Mouse (Mus musculus) olfactory bulb, adult 2 months (tissue): Measurements from ENCODE around the gene C8b. TPM values are rescaled to one million over a fixed set of nuclear protein-coding genes. Genes with fewer than 3 reads are reported as not detected.

Experiments
- H3K27ac ChIP-seq: fragments of 200-500 bp; 2 replicates; pipeline ENCODE4 v1.5.1; 2012; ENCODE audit warnings: low read depth, low read length; ENCODE audit not compliant: insufficient read depth
- H3K4me1 ChIP-seq: fragments of 200-500 bp; 2 replicates; pipeline ENCODE4 v1.6.1; 2012; ENCODE audit warnings: low read length; ENCODE audit not compliant: control insufficient read depth, insufficient read depth
- H3K4me3 ChIP-seq: fragments of 200-500 bp; 2 replicates; pipeline ENCODE4 v1.5.1; 2012; ENCODE audit warnings: mild to moderate bottlenecking, low read depth, low read length, moderate library complexity; ENCODE audit not compliant: insufficient read depth
- CTCF ChIP-seq: fragments of 200-500 bp; IDR thresholded peaks from 2 replicates; pipeline ENCODE4 v1.5.1; 2012; ENCODE audit warnings: low read depth, mild to moderate bottlenecking, low read length, moderate library complexity; ENCODE audit not compliant: insufficient read depth
- POLR2A ChIP-seq: fragments of 200-500 bp; IDR thresholded peaks from 2 replicates; pipeline ENCODE4 v1.6.1; 2012; ENCODE audit warnings: mild to moderate bottlenecking, low read depth, low read length, moderate library complexity; ENCODE audit not compliant: insufficient read depth
- WGBS: fragments of 180-500 bp; shearing (Covaris S2); methylation state at CpG from one replicate; pipeline ENCODE4 v1.1.7; 2018; 5-methylcytosine and 5-hydroxymethylcytosine counted together
- polyA plus RNA-seq: library from polyadenylated mRNA; stranded (reverse); fragments of >200 nt; gene quantifications from 2 replicates; pipeline ENCODE4 v1.2.4, GENCODE M21; 2012; ENCODE audit warnings: low replicate concordance; ENCODE audit not compliant: missing spikeins, insufficient read depth, insufficient read length

C8b gene
- polyA plus RNA-seq, 1 experiment = not detected

GRCm38 (mm10) chr4:104823597-104824101 is 57.5 kb downstream of the C8b start:
- TF ChIP-seq POLR2A = no peak
- no peak for TF ChIP-seq CTCF
- Histone ChIP-seq H3K4me3 (no peak overlapping the region), H3K27ac (no peak overlapping the region), H3K4me1 (peaks cover 15% of the 10 kb centered on the region)
- 87% methylated on average over 4 of the region's 4 CpGs for WGBS

DNA sequence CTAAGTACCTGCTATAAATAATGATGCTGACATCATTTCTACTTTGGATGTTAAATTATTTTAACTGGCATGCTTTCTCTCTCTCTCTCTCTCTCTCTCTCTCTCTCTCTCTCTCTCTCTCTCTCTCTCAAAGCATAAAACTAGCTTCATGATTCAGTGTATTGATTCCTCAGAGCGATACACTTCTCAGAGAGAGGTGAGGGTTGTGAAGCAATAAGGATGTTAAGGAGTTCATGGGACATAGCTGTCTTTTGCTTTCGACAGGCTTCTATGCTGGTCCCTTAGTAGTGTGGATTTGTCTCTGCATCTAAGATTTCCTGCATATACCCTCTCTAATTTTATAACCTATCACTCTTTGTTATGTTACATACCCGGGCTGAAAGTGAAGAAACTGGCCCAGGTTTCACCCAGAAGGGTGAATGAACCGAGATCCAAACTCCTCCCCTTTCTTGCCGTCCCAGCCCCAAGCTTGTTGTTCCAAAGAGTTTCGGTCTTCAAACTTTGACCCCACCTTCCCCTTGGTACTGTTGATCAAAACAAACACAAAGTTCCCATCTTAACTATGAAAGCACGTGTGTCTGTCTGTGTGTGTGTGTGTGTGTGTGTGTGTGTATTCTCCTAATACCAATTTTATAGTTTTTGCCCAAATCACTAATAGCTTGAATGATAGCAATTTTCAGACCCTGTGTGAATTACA is 58.4 kb downstream of the C8b start:
- no peak for TF ChIP-seq CTCF
- TF ChIP-seq POLR2A = no peak
- WGBS = 85% methylated on average over 7 of the region's 7 CpGs
- no peak overlapping the region for H3K4me3 ChIP-seq
- H3K4me1 ChIP-seq = peaks cover 10% of the 10 kb centered on the region
- H3K27ac ChIP-seq = no peak overlapping the region

GRCm38 (mm10) chr4:104828939-104829338 is 62.8 kb downstream of the C8b start:
- 37% methylated on average over 5 of the region's 5 CpGs for WGBS
- H3K4me3 ChIP-seq = no peak overlapping the region
- no peak overlapping the region for H3K27ac ChIP-seq
- TF ChIP-seq CTCF (no peak), POLR2A (no peak)
- no peaks in the 10 kb centered on the region for H3K4me1 ChIP-seq

GRCm38 (mm10) chr4:104835096-104835495 is 69.0 kb downstream of the C8b start:
- Histone ChIP-seq H3K4me3 (no peak overlapping the region), H3K27ac (no peak overlapping the region), H3K4me1 (no peaks in the 10 kb centered on the region)
- TF ChIP-seq CTCF = no peak
- TF ChIP-seq POLR2A = no peak
- WGBS = 58% methylated on average over 5 of the region's 5 CpGs

- Histone ChIP-seq H3K4me1 (no peaks in the 10 kb centered on the region), H3K27ac (no peak overlapping the region), H3K4me3 (no peak overlapping the region)
- no peak for TF ChIP-seq CTCF
- no peak for TF ChIP-seq POLR2A
- 83% methylated on average over 2 of the region's 2 CpGs for WGBS
Observed at GRCm38 (mm10) chr4:104838342-104838741, 72.2 kb downstream of the C8b start.

- Histone ChIP-seq H3K4me1 (no peaks in the 10 kb centered on the region), H3K4me3 (no peak overlapping the region), H3K27ac (no peak overlapping the region)
- TF ChIP-seq POLR2A (no peak), CTCF (no peak)
- WGBS = 92% methylated on average over 5 of the region's 5 CpGs
Observed at GRCm38 (mm10) chr4:104842204-104842603, 76.1 kb downstream of the C8b start.

GRCm38 (mm10) chr4:104843546-104843945 is 77.4 kb downstream of the C8b start:
- TF ChIP-seq CTCF (no peak), POLR2A (no peak)
- Histone ChIP-seq H3K4me1 (no peaks in the 10 kb centered on the region), H3K27ac (no peak overlapping the region), H3K4me3 (no peak overlapping the region)
- WGBS = 58% methylated on average over 4 of the region's 4 CpGs

Other genes starting within 250 kb of the C8b start
- gene Gm17662, start 91.0 kb downstream of the C8b start, polyA plus RNA-seq = not detected in 2 replicates
- gene C8a, start 110.1 kb downstream of the C8b start, polyA plus RNA-seq = not detected in 2 replicates
- not detected in 2 replicates for gene Fyb2, start 147.1 kb downstream of the C8b start, polyA plus RNA-seq